Mouse (Mus musculus) hindlimb bud, embryonic 11.5 days (tissue): ENCODE measurements around the gene Gtpbp2.

Source experiments
- DNase-seq: peaks from one replicate; pipeline ENCODE4 v3.0.0-alpha.2; 2012; ENCODE audit warnings: low read depth, low spot score; ENCODE audit errors: extremely low spot score

The Gtpbp2 gene

GRCm38 (mm10) chr17:46160686-46161085 is at the start of gene Gtpbp2:
TSS of gene Gtpbp2 (plus strand) at chr17:46161032.
- peak; percentile 99 for DNase-seq

GRCm38 (mm10) chr17:46115489-46115888 is 45.3 kb upstream of the Gtpbp2 start:
- no peak for DNase-seq

GRCm38 (mm10) chr17:46116138-46116537 is 44.7 kb upstream of the Gtpbp2 start:
- no peak for DNase-seq

- DNase-seq: no peak
Measured at GRCm38 (mm10) chr17:46116881-46117280, 44.0 kb upstream of the Gtpbp2 start.

- no peak for DNase-seq
Measured at GRCm38 (mm10) chr17:46117623-46118422, 43.0 kb upstream of the Gtpbp2 start.

- no peak for DNase-seq
Measured at GRCm38 (mm10) chr17:46118423-46118850, 42.4 kb upstream of the Gtpbp2 start.

GRCm38 (mm10) chr17:46119641-46120040 is 41.2 kb upstream of the Gtpbp2 start:
- DNase-seq: no peak

- no peak for DNase-seq
Measured at GRCm38 (mm10) chr17:46122791-46123190, 38.0 kb upstream of the Gtpbp2 start.

- DNase-seq: no peak
Measured at GRCm38 (mm10) chr17:46123285-46123684, 37.5 kb upstream of the Gtpbp2 start.

GRCm38 (mm10) chr17:46123953-46124700 is 36.7 kb upstream of the Gtpbp2 start:
- DNase-seq: no peak

GRCm38 (mm10) chr17:46126608-46127007 is 34.2 kb upstream of the Gtpbp2 start:
- no peak for DNase-seq

GRCm38 (mm10) chr17:46127814-46128493 is 32.9 kb upstream of the Gtpbp2 start:
- DNase-seq: no peak

GRCm38 (mm10) chr17:46129741-46130498 is 30.9 kb upstream of the Gtpbp2 start:
- DNase-seq: no peak

GRCm38 (mm10) chr17:46132058-46132718 is 28.6 kb upstream of the Gtpbp2 start:
- DNase-seq: no peak

- no peak for DNase-seq
Measured at GRCm38 (mm10) chr17:46132862-46133261, 28.0 kb upstream of the Gtpbp2 start.

- no peak for DNase-seq
Measured at GRCm38 (mm10) chr17:46138563-46139236, 22.1 kb upstream of the Gtpbp2 start.

- no peak for DNase-seq
Measured at GRCm38 (mm10) chr17:46139872-46140271, 21.0 kb upstream of the Gtpbp2 start.

GRCm38 (mm10) chr17:46143578-46144423 is 17.0 kb upstream of the Gtpbp2 start, which contains the start of gene Rsph9:
TSS of gene Rsph9 (minus strand) at chr17:46144216.
- no peak for DNase-seq
